Mouse (Mus musculus) cerebellum, adult 18-20 months (tissue): Measurements from ENCODE around the gene Rcor1.
A peak's percentile ranks its signal among the peaks of the same experiment; 100 is the strongest.

Experiments used
- DNase-seq, 2 experiments: peaks; one replicate each; pipeline ENCODE4 v3.0.0; 2021

Gene Rcor1

GRCm38 (mm10) chr12:111071009-111071408 is 31.9 kb downstream of the Rcor1 start:
- no peak for DNase-seq

- no peak for DNase-seq
These were observed 32.5 kb downstream of the Rcor1 start for GRCm38 (mm10) chr12:111071477-111072152.

DNA sequence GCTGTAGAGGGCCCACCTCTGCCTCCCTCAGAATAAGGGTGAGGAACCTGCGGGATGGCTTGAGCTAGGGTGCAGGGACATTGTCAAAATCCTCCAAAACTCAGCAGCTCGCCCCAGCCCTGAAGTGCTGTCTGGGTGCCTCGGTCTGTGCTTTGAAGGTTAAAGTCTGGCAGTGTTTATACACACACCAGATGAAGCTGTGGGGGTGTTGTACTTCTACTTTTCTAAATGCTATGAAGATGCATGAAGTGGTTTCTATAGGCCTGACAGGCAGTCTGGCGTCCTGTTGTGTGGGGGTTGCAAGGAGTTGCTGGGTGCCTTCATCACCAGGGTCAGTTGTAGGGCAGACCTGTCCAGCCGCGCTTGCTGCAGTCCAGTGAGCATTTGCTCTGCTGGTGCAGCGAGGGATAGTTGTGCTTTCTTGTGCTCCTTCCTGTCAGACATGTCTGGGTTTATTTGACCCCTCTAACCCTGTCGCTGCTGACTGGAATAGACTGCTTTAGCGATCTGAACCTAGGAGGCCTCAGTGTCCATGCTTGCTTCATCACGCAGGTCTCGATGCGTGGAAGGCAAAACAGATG is 37.3 kb downstream of the Rcor1 start:
- no peak for DNase-seq

DNA sequence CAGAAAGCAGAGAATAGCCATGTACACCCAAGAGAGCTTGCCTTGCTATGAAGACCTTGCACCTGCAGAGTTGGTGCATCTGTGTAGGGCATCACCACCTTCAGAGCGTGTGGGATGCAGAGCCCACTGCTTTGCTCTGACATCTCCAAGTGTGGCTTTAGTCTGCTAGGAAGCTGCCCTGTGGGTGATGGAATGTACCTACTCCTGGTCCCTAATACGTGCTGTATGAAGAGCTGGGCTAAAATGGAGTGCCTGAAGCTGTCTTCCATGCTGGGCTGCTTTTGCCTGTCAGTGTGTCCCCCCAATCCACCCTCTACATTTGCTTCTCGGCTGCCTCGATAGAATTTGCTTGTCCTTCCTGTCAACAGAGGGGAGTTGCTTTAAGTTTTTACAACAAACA is 46.4 kb downstream of the Rcor1 start:
- DNase-seq, result no peak

GRCm38 (mm10) chr12:111087066-111087465 is 47.9 kb downstream of the Rcor1 start:
- no peak for DNase-seq

DNA sequence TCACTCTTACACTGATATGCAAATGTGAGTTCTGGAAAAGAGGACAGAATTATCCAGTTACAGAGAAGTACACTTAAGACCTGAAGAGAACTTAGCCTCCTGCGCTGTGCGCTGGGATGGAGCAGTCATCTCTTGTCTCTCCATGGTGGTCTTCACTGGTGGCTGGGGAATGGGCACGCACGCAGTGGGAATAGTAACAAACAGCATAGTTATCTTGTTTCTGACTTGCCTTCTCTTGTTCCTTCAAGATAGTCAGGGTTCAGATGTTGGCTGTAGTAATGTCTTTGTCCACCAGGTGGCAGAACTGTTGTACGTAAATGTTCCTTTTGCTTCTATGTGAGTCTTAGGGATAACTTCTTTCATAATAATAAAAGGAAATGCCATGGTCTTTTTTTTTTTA is 49.0 kb downstream of the Rcor1 start:
- DNase-seq, result peak; percentile 73 to 83

GRCm38 (mm10) chr12:111088731-111089141 is 49.6 kb downstream of the Rcor1 start:
- DNase-seq, result no peak

DNA sequence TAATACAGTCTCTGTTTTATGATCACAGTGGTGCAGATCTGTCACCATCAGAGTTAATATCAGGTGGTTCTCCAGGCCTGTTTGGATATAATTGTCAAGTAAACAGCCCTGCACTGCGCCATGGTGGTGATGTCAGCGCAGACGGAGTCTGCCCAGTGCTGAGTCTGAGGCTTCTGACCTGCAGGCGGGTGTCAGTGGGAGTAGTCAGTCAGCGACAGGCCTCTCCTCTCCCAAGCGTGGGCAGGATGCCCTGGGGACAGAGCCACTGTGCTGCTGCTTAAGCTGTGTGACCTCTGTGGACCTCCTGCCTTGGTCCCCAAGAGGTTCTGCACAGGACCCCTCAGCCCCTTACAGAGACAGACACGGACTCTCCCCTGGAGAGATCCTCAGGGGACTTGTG is 50.0 kb downstream of the Rcor1 start:
- no peak for DNase-seq

GRCm38 (mm10) chr12:111090801-111091200 is 51.6 kb downstream of the Rcor1 start:
- no peak for DNase-seq

DNA sequence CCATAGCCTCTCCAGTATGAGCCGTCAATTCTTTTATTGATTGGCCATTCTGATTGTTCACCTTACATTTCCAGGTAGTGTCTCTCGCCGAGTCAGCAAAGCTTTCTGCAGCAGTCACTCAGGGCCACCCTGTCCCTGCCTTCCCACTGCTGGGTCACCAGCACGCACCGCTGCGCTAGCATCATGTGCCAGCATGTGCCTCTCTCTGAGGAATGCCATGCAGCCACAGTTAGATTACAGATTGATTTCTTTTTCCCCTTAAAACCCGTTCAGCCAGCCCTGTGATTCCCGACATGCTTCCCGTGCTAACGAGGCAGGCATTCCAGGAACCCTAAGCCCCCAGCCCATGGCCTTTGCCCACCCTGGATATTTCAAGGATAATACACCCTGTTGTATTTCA is 52.8 kb downstream of the Rcor1 start:
- DNase-seq, result no peak

- DNase-seq, result no peak
These were observed 54.9 kb downstream of the Rcor1 start for GRCm38 (mm10) chr12:111094073-111094472.

DNA sequence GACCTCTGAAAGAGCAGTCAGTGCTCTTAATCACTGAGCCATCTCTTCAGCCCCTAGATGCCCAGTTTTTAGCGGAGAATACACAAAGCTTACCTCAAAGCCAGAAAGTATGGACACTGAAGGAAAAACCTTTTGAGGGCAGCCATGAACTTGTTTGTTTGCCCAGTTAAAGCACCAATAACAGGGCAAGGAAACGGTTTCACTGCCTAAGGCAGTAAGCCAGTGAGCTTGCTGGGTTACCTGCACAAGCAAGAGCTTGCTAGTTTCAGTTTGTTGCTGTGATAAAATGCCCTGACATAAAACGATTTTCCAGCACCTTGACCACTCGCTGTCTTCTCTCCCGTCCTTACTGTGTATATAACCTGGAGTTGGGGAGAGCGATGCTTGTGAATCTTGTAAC is 55.9 kb downstream of the Rcor1 start:
- no peak for DNase-seq

GRCm38 (mm10) chr12:111096249-111096648 is 57.1 kb downstream of the Rcor1 start:
- DNase-seq, result no peak

DNA sequence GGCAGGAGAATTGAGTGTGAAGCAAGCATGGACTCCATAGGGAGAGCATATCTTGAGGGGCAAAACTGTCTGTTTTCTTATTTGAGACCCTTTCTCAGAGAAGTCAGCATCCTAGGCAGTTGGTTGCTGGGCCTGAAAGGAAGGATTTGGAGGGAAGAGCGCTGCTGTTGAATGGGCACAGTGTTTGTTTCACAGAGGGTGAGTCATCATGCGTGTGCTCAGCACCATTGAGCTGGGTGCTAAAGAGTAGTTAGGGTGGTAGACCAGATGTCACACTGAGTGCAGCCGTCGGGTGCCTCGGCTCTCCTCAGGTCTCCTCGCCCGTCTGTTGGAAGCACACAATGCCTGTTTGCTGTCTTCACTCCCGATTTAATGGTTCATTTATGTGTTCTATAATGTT is 57.9 kb downstream of the Rcor1 start:
- no peak for DNase-seq

- no peak for DNase-seq
These were observed 72.0 kb downstream of the Rcor1 start for GRCm38 (mm10) chr12:111111176-111111575.

DNA sequence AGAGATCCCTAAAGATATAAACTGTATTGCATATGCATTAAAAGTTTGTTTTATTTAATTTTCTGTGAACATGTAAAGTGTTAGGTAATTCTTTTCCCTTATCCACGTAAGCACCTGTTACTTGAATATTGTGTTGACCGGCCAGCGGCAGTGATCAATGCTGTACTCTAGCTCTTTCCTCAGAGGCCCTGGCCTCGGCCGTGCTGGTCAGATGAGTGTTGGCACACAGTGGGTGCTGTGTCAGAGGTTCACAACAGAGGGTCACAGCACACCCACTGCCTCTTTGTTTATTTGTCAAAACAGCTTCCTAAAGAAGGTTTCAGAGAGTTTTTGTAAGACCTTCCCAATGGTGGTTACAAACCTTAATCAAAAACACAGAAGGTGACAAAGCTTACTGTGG is 75.4 kb downstream of the Rcor1 start:
- DNase-seq, result no peak

DNA sequence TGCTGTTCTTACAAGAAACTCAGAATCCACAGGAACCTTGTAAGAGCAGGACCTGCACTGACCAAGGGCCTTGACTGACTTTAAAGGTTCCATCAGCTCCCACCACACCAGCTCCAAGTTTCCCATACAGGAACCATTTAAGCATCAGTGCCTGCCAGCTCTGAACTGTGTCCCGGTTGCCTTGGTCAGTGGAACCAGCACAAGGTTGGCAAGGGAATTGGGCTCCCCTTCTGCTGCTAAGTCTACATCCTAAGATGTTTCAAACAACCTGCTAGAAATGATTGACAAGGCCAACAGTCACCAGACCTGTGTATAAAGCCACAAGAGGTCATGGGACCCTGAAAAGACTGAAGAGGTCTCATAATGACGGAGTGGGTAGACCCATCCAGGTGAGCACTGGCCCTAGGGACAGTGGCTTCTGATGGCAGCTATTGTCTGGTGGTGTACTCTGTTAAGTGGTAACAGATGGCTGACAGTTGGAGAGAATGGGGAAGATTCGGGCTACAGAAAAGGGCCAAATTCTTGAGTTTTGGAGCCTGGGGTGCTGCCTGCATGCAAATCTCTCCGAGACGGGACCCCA is 80.4 kb downstream of the Rcor1 start:
- peak; percentile 52 to 63 for DNase-seq

- DNase-seq, result peak; percentile 62 to 70
These were observed 82.0 kb downstream of the Rcor1 start for GRCm38 (mm10) chr12:111120976-111121645.

- no peak for DNase-seq
These were observed 83.2 kb downstream of the Rcor1 start for GRCm38 (mm10) chr12:111122332-111122852.

GRCm38 (mm10) chr12:111124601-111125260 is 85.6 kb downstream of the Rcor1 start:
- no peak for DNase-seq

- DNase-seq, result no peak
These were observed 86.5 kb downstream of the Rcor1 start for GRCm38 (mm10) chr12:111125666-111126065.

GRCm38 (mm10) chr12:111134169-111134568 is 95.0 kb downstream of the Rcor1 start:
- DNase-seq, result peak; percentile 52 to 58
